Mouse (Mus musculus): ENCODE results near the gene Wdr48. TPM values are rescaled to one million over a fixed set of nuclear protein-coding genes. Genes with fewer than 3 reads are reported as not detected.

Gene Wdr48
- total and polyA plus RNA-seq, 3 experiments: 26.9 to 32.3 (median 32.0) TPM

GRCm38 (mm10) chr9:119948804-119949203, 54.1 kb downstream of the Wdr48 start:
- dilution Hi-C loops (cut with MboI; ENCODE audit: extremely low pct_ligation_motif_present, extremely low pct_unique_long_range_greater_than_20kb, low sequenced_read_pairs): no loop called here
- no peaks in the 10 kb centered on the region for H3K9me3 ChIP-seq (replicated peaks; ENCODE audit: low read length)
- H3K4me2 ChIP-seq (ENCODE audit: insufficient read depth, low read depth, poor library complexity, severe bottlenecking): no peak overlapping the region
- no peak overlapping the region for H3K27ac ChIP-seq (ENCODE audit: insufficient read depth, low read depth)
- H3K9ac ChIP-seq (ENCODE audit: insufficient read depth, low read depth): no peak overlapping the region
- H3K79me2 ChIP-seq (replicated peaks; ENCODE audit: control insufficient read depth, extremely low read depth, insufficient read depth, poor library complexity, severe bottlenecking): no peaks in the 10 kb centered on the region
- H3K27me3 ChIP-seq (replicated peaks): no peaks in the 10 kb centered on the region
- H3K4me3 ChIP-seq (replicated peaks in 1 of 3; ENCODE audit: low read depth in 2 of 3, low read length in 2 of 3, poor library complexity in 1 of 3): no peak overlapping the region
- no peak for TF ChIP-seq GABPA (IDR thresholded peaks at IDR 0.05; ENCODE audit: insufficient replicate concordance, low read depth, low read length)
- peaks cover 14 to 50% of the 10 kb centered on the region in 2 experiments for H3K4me1 ChIP-seq (ENCODE audit: control insufficient read depth in 1 of 2, insufficient read depth in 2 of 2)
- in situ Hi-C loops (cut with MboI; ENCODE audit: low pct_ligation_motif_present, low pct_unique_long_range_greater_than_20kb, low sequenced_read_pairs): no loop called here
- DNase-seq (ENCODE audit: extremely low read depth): no peak
- no peaks in the 10 kb centered on the region for H3K36me3 ChIP-seq (replicated peaks in 1 of 2; ENCODE audit: control insufficient read depth in 1 of 2, insufficient read depth in 1 of 2, low read length in 1 of 2)

GRCm38 (mm10) chr9:119950434-119950833, 55.8 kb downstream of the Wdr48 start:
- H3K27me3 ChIP-seq (replicated peaks): no peaks in the 10 kb centered on the region
- DNase-seq (ENCODE audit: extremely low read depth): no peak
- no peaks in the 10 kb centered on the region for H3K9me3 ChIP-seq (replicated peaks; ENCODE audit: low read length)
- H3K27ac ChIP-seq (ENCODE audit: insufficient read depth, low read depth): no peak overlapping the region
- peaks cover 11 to 41% of the 10 kb centered on the region in 2 experiments for H3K4me1 ChIP-seq (ENCODE audit: control insufficient read depth in 1 of 2, insufficient read depth in 2 of 2)
- dilution Hi-C loops (cut with MboI; ENCODE audit: extremely low pct_ligation_motif_present, extremely low pct_unique_long_range_greater_than_20kb, low sequenced_read_pairs): no loop called here
- H3K4me2 ChIP-seq (ENCODE audit: insufficient read depth, low read depth, poor library complexity, severe bottlenecking): no peak overlapping the region
- H3K4me3 ChIP-seq (replicated peaks in 1 of 3; ENCODE audit: low read depth in 2 of 3, low read length in 2 of 3, poor library complexity in 1 of 3): no peak overlapping the region
- H3K9ac ChIP-seq (ENCODE audit: insufficient read depth, low read depth): no peak overlapping the region
- H3K79me2 ChIP-seq (replicated peaks; ENCODE audit: control insufficient read depth, extremely low read depth, insufficient read depth, poor library complexity, severe bottlenecking): no peaks in the 10 kb centered on the region
- TF ChIP-seq ELF1 (IDR thresholded peaks at IDR 0.05; ENCODE audit: low read depth, low read length) (no peak), MAX (IDR thresholded peaks at IDR 0.05; ENCODE audit: low read length) (no peak), RCOR1 (conservative IDR thresholded peaks at IDR 0.05; ENCODE audit: low read depth, low read length) (no peak), GABPA (IDR thresholded peaks at IDR 0.05; ENCODE audit: insufficient replicate concordance, low read depth, low read length) (no peak), ZMIZ1 (IDR thresholded peaks at IDR 0.05; ENCODE audit: low read depth, low read length) (no peak), NELFE (IDR thresholded peaks at IDR 0.05; ENCODE audit: low read depth, low read length) (no peak), NRF1 (IDR thresholded peaks at IDR 0.05; ENCODE audit: low read depth, low read length) (no peak), RAD21 (IDR thresholded peaks at IDR 0.05; ENCODE audit: low read depth, low read length) (no peak), TCF12 (IDR thresholded peaks at IDR 0.05; ENCODE audit: low read depth, low read length) (no peak), CHD2 (IDR thresholded peaks at IDR 0.05; ENCODE audit: low read length) (no peak), SMC3 (IDR thresholded peaks at IDR 0.05; ENCODE audit: low read depth, low read length) (no peak), BHLHE40 (IDR thresholded peaks at IDR 0.05; ENCODE audit: low read depth, low read length) (no peak), ZKSCAN1 (IDR thresholded peaks at IDR 0.05; ENCODE audit: borderline replicate concordance, low read depth, low read length) (no peak), ZNF384 (IDR thresholded peaks at IDR 0.05; ENCODE audit: low read depth, low read length) (no peak), MXI1 (IDR thresholded peaks at IDR 0.05; ENCODE audit: low read depth, low read length) (no peak), HCFC1 (IDR thresholded peaks at IDR 0.05; ENCODE audit: low read depth, low read length) (no peak), POLR2A (IDR thresholded peaks at IDR 0.05; ENCODE audit: low read depth, low read length) (no peak), MYC (IDR thresholded peaks at IDR 0.05; ENCODE audit: low read depth, low read length) (no peak)
- in situ Hi-C loops (cut with MboI; ENCODE audit: low pct_ligation_motif_present, low pct_unique_long_range_greater_than_20kb, low sequenced_read_pairs): no loop called here
- no peaks in the 10 kb centered on the region for H3K36me3 ChIP-seq (replicated peaks in 1 of 2; ENCODE audit: control insufficient read depth in 1 of 2, insufficient read depth in 1 of 2, low read length in 1 of 2)

All from CH12.LX (cell line).